Mouse (Mus musculus): ENCODE data around the gene 1700067P10Rik. TPM values are rescaled to one million over a fixed set of nuclear protein-coding genes. Genes with fewer than 3 reads are reported as not detected.

Gene 1700067P10Rik
- total and polyA plus RNA-seq, 3 experiments: not detected

GRCm38 (mm10) chr17:48099312-48099711, 10.2 kb downstream of the 1700067P10Rik start:
- Histone ChIP-seq H3K79me2 (replicated peaks; ENCODE audit: control insufficient read depth, extremely low read depth, insufficient read depth, poor library complexity, severe bottlenecking) (no peaks in the 10 kb centered on the region), H3K4me1 (ENCODE audit: control insufficient read depth in 1 of 2, insufficient read depth in 2 of 2) (peaks cover 2 to 43% of the 10 kb centered on the region in 2 experiments; a peak in 3 of 4 replicates), H3K9ac (ENCODE audit: insufficient read depth, low read depth) (no peak overlapping the region), H3K9me3 (replicated peaks; ENCODE audit: low read length) (peaks cover 23% of the 10 kb centered on the region), H3K36me3 (replicated peaks in 1 of 2; ENCODE audit: control insufficient read depth in 1 of 2, insufficient read depth in 1 of 2, low read length in 1 of 2) (no peaks in the 10 kb centered on the region), H3K27ac (ENCODE audit: insufficient read depth, low read depth) (no peak overlapping the region), H3K4me2 (ENCODE audit: insufficient read depth, low read depth, poor library complexity, severe bottlenecking) (no peak overlapping the region), H3K27me3 (replicated peaks) (no peaks in the 10 kb centered on the region), H3K4me3 (replicated peaks in 1 of 3; ENCODE audit: low read depth in 2 of 3, low read length in 2 of 3, poor library complexity in 1 of 3) (no peak overlapping the region)
- dilution Hi-C loops (cut with MboI; ENCODE audit: extremely low pct_ligation_motif_present, extremely low pct_unique_long_range_greater_than_20kb, low sequenced_read_pairs) (no loop called here), in situ Hi-C loops (cut with MboI; ENCODE audit: low pct_ligation_motif_present, low pct_unique_long_range_greater_than_20kb, low sequenced_read_pairs) (loop anchor here (5.0 to 10.0 kb wide), 2 partner anchors 55 to 302 kb away; no protein-coding TSS in a partner anchor)
- TF ChIP-seq MXI1 (IDR thresholded peaks at IDR 0.05; ENCODE audit: low read depth, low read length): no peak
- TF ChIP-seq GABPA (IDR thresholded peaks at IDR 0.05; ENCODE audit: insufficient replicate concordance, low read depth, low read length): no peak
- TF ChIP-seq ETS1 (conservative IDR thresholded peaks at IDR 0.05; ENCODE audit: low read depth, low read length): no peak
- TF ChIP-seq E2F4 (IDR thresholded peaks at IDR 0.05; ENCODE audit: insufficient replicate concordance, low read depth, low read length): no peak
- TF ChIP-seq MYC (IDR thresholded peaks at IDR 0.05; ENCODE audit: low read depth, low read length): no peak
- TF ChIP-seq TBP (conservative IDR thresholded peaks at IDR 0.05; ENCODE audit: low read depth, low read length): no peak
- TF ChIP-seq ZNF384 (IDR thresholded peaks at IDR 0.05; ENCODE audit: low read depth, low read length): no peak
- TF ChIP-seq SIN3A (IDR thresholded peaks at IDR 0.05; ENCODE audit: low read length): no peak
- TF ChIP-seq MEF2A (IDR thresholded peaks at IDR 0.05; ENCODE audit: borderline replicate concordance, low read depth, low read length): no peak
- no peak for TF ChIP-seq ZMIZ1 (IDR thresholded peaks at IDR 0.05; ENCODE audit: low read depth, low read length)
- no peak for TF ChIP-seq BHLHE40 (IDR thresholded peaks at IDR 0.05; ENCODE audit: low read depth, low read length)
- no peak for TF ChIP-seq SMC3 (IDR thresholded peaks at IDR 0.05; ENCODE audit: low read depth, low read length)
- TF ChIP-seq NELFE (IDR thresholded peaks at IDR 0.05; ENCODE audit: low read depth, low read length): no peak
- no peak for TF ChIP-seq CHD2 (IDR thresholded peaks at IDR 0.05; ENCODE audit: low read length)
- TF ChIP-seq MAZ (IDR thresholded peaks at IDR 0.05; ENCODE audit: low read depth, low read length): no peak
- TF ChIP-seq HCFC1 (IDR thresholded peaks at IDR 0.05; ENCODE audit: low read depth, low read length): no peak
- no peak for TF ChIP-seq POLR2AphosphoS2 (IDR thresholded peaks at IDR 0.05; ENCODE audit: low read depth, low read length)
- no peak for TF ChIP-seq ZKSCAN1 (IDR thresholded peaks at IDR 0.05; ENCODE audit: borderline replicate concordance, low read depth, low read length)
- TF ChIP-seq CTCF (conservative IDR thresholded peaks at IDR 0.05 in 1 of 2, IDR thresholded peaks at IDR 0.05 in 1 of 2; ENCODE audit: low read depth in 2 of 2, low read length in 2 of 2): no peak
- TF ChIP-seq MAX (IDR thresholded peaks at IDR 0.05; ENCODE audit: low read length): no peak
- DNase-seq (ENCODE audit: extremely low read depth): no peak
